Comparison of ENCODE assay signal across 25 mouse cellular contexts in genomic region chr13:49507176-49507575, GRCm38 (mm10). TPM values are rescaled to one million over a fixed set of nuclear protein-coding genes. Genes with fewer than 3 reads are reported as not detected.
DNase-seq lines count a peak whose midpoint lies in the region; TF ChIP-seq lines count a peak whose summit lies in the region.
"Had no signal": no experiment of that assay in that cellular context is flagged by ENCODE, and none has a peak within 500 bp of the region (broad histone marks: within the 10 kb centered on the region; RNA-seq: fewer than 3 reads in every experiment).

No protein-coding gene starts in this region.

- TF ChIP-seq POLR2A in kidney, adult 2 months (IDR thresholded peaks at IDR 0.05; ENCODE audit: low read depth, low read length): no peak
- no peak for TF ChIP-seq POLR2A in brain, embryonic 14.5 days (IDR thresholded peaks at IDR 0.05; ENCODE audit: borderline replicate concordance, extremely low read depth, insufficient read depth, insufficient read length, poor library complexity, severe bottlenecking)

- H3K36me3 ChIP-seq in kidney, adult 2 months (ENCODE audit: control insufficient read depth, insufficient read depth, low read length): no peaks in the 10 kb centered on the region
- H3K36me3 ChIP-seq: embryonic facial prominence, embryonic 15.5 days; hindbrain, embryonic 13.5 days; liver, embryonic 12.5 days; midbrain, embryonic 12.5 days; neural tube, embryonic 15.5 days had no signal

- no peak overlapping the region for H3K27ac ChIP-seq in kidney, adult 2 months (ENCODE audit: insufficient read depth, low read depth, low read length)
- H3K27ac ChIP-seq: embryonic facial prominence, embryonic 15.5 days; hindbrain, embryonic 13.5 days; kidney, postnatal 0 days; liver, embryonic 12.5 days; midbrain, embryonic 12.5 days; neural tube, embryonic 15.5 days had no signal

- no peak overlapping the region for H3K4me3 ChIP-seq in kidney, adult 2 months (ENCODE audit: insufficient read depth, low read depth, low read length)
- H3K4me3 ChIP-seq: embryonic facial prominence, embryonic 15.5 days; hindbrain, embryonic 13.5 days; liver, embryonic 12.5 days; midbrain, embryonic 12.5 days; neural tube, embryonic 15.5 days had no signal

- peak; percentile 93 for DNase-seq in heart, adult 11 months
- no peak for DNase-seq in heart, postnatal 25 days (ENCODE audit: low spot score)
- DNase-seq in kidney, adult 2 months: peak; percentile 6
- DNase-seq in kidney, adult 11 months: no peak
- DNase-seq in brain, embryonic 14.5 days (ENCODE audit: low read depth): peak; percentile 7
- peak; percentile 37 for DNase-seq in lung, postnatal 10 days
- DNase-seq in retina, postnatal 1 day: no peak
- no peak for DNase-seq in thymus, postnatal 10 days (ENCODE audit: low spot score in 2 of 2)
- DNase-seq: B cell, adult 2 months; cerebellum, adult 8-10 months; cerebellum, postnatal 36 days; embryo, embryonic 11 days; kidney, adult 18-20 months; spleen, adult 18-20 months had no signal

- no peak for TF ChIP-seq CTCF in kidney, adult 2 months (conservative IDR thresholded peaks at IDR 0.05; ENCODE audit: insufficient read depth, insufficient read length, low read depth, low read length)
- no peak for TF ChIP-seq CTCF in brain, embryonic 14.5 days (IDR thresholded peaks at IDR 0.05; ENCODE audit: borderline replicate concordance, extremely low read depth, insufficient read depth, insufficient read length)

- no peaks in the 10 kb centered on the region for H3K4me1 ChIP-seq in kidney, adult 2 months (ENCODE audit: control insufficient read depth, insufficient read depth, low read length)
- H3K4me1 ChIP-seq: embryonic facial prominence, embryonic 15.5 days; hindbrain, embryonic 13.5 days; liver, embryonic 12.5 days; midbrain, embryonic 12.5 days; neural tube, embryonic 15.5 days had no signal

- intact Hi-C loops in heart, postnatal 25 days (cut with DNase I): loop anchor here (10.0 kb wide), 1 partner anchor 162 kb away; the partner anchor contains the start of gene Bicd2

- no peaks in the 10 kb centered on the region for H3K27me3 ChIP-seq in kidney, adult 2 months (replicated peaks; ENCODE audit: control insufficient read depth, insufficient read depth, low read length)
- H3K27me3 ChIP-seq: CH12.LX; embryonic facial prominence, embryonic 15.5 days; hindbrain, embryonic 13.5 days; liver, embryonic 12.5 days; midbrain, embryonic 12.5 days; neural tube, embryonic 15.5 days; Patski had no signal

- WGBS in kidney, adult 2 months: 64% methylated on average over 3 of the region's 3 CpGs

RNA-seq across cellular contexts. Expression of gene Ecm2, which starts 2.6 kb away (rescaled TPM):
- 10 to 100 TPM; 15.1 to 16.1 TPM for total RNA-seq in heart, postnatal 25 days (2021)
- 2.0 and 3.0 TPM in 2 replicates for polyA plus RNA-seq in kidney, adult 2 months (2012; rRNA removed)
- polyA plus RNA-seq in brain, embryonic 14.5 days (2012; rRNA removed): 2.3 and 2.8 TPM in 2 replicates

RNA-seq across cellular contexts. Expression of gene Tes3-ps, which starts 14.1 kb away (rescaled TPM):
- 1 to 10 TPM; 1.5 TPM for total RNA-seq in heart, postnatal 25 days (2021)
- not detected in 2 replicates for polyA plus RNA-seq in kidney, adult 2 months (2012; rRNA removed)
- polyA plus RNA-seq in brain, embryonic 14.5 days (2012; rRNA removed): 0.23 and 0.48 TPM in 2 replicates
- polyA plus RNA-seq: gonadal fat pad, adult 2 months had no signal

RNA-seq across cellular contexts. Expression of gene Aspn, which starts 37.1 kb away (rescaled TPM):
- 10 to 100 TPM; 24.0 to 28.6 TPM for total RNA-seq in heart, postnatal 25 days (2021)
- 0.56 and 1.0 TPM in 2 replicates for polyA plus RNA-seq in kidney, adult 2 months (2012; rRNA removed)
- polyA plus RNA-seq in brain, embryonic 14.5 days (2012; rRNA removed): 2.5 and 4.8 TPM in 2 replicates
- total RNA-seq: CH12.LX; G1E; megakaryocyte progenitor cell, adult 5-6 weeks had no signal
- polyA plus RNA-seq: G1E, Patski had no signal

Comparison
In these comparisons a context has a peak if more than half of its experiments do, and no peak if none do; other contexts are left out.
1. DNase-seq: peak in heart, adult 11 months (single experiment), kidney, adult 2 months (single experiment), brain, embryonic 14.5 days (single experiment) and lung, postnatal 10 days (single experiment); none in heart, postnatal 25 days (single experiment), kidney, adult 11 months (single experiment), retina, postnatal 1 day (single experiment) and thymus, postnatal 10 days (0 of 2).